Mouse (Mus musculus) intestine, embryonic 14.5 days (tissue): ENCODE results near the gene Tex38. TPM values are rescaled to one million over a fixed set of nuclear protein-coding genes. Genes with fewer than 3 reads are reported as not detected.

ENCODE experiments used
- ATAC-seq: fragments of 200-750 bp; cut with Nextera tagmentation; replicated peaks from 2 replicates; pipeline ENCODE4 v1.8.0; 2017; ENCODE audit warnings: low read depth, moderate number of reproducible peaks, moderate TSS enrichment, moderate library complexity; ENCODE audit not compliant: low FRiP score, low TSS enrichment
- DNase-seq: peaks from one replicate; pipeline ENCODE4 v3.0.0-alpha.2; 2018; ENCODE audit warnings: low spot score
- H3K27ac ChIP-seq: fragments of 300-500 bp; sonication (generic); 2 replicates; pipeline ENCODE4 v1.5.1; 2014; ENCODE audit warnings: low read depth, mild to moderate bottlenecking, control low read depth
- H3K27me3 ChIP-seq: fragments of 300-500 bp; sonication (generic); replicated peaks from 2 replicates; pipeline ENCODE4 v1.6.1; 2014; ENCODE audit warnings: low read length, control low read depth; ENCODE audit not compliant: control insufficient read depth, insufficient read depth
- H3K36me3 ChIP-seq: fragments of 300-500 bp; sonication (generic); 2 replicates; pipeline ENCODE4 v1.6.1; 2014; ENCODE audit warnings: low read length, control low read depth; ENCODE audit not compliant: control insufficient read depth, insufficient read depth
- H3K4me1 ChIP-seq: fragments of 300-500 bp; sonication (generic); replicated peaks from 2 replicates; pipeline ENCODE4 v1.6.1; 2014; ENCODE audit warnings: low read length, control low read depth, mixed read lengths; ENCODE audit not compliant: control insufficient read depth, insufficient read depth
- H3K4me2 ChIP-seq: fragments of 300-500 bp; sonication (generic); 2 replicates; pipeline ENCODE4 v1.6.1; 2014; ENCODE audit warnings: low read length
- H3K4me3 ChIP-seq: fragments of 300-500 bp; sonication (generic); 2 replicates; pipeline ENCODE4 v1.5.1; 2014; ENCODE audit warnings: low read depth, low read length, control low read depth, mixed read lengths
- H3K9ac ChIP-seq: fragments of 300-500 bp; sonication (generic); 2 replicates; pipeline ENCODE4 v1.6.1; 2014; ENCODE audit warnings: mild to moderate bottlenecking, low read length
- H3K9me3 ChIP-seq: fragments of 300-500 bp; sonication (generic); 2 replicates; pipeline ENCODE4 v1.6.1; 2016; ENCODE audit warnings: low read length, control low read depth; ENCODE audit not compliant: control insufficient read depth
- WGBS: fragments of 180-500 bp; shearing (Covaris S2); extraction: QIAGEN DNeasy Blood & Tissue Kit; methylation state at CpG from one replicate; pipeline ENCODE4 v1.1.7; 2014; 5-methylcytosine and 5-hydroxymethylcytosine counted together
- polyA plus RNA-seq: library from polyadenylated mRNA; unstranded; fragments of >200 nt; fragmentation: Nextera tagmentation; extraction: Ambion mirVana; gene quantifications from 2 replicates; pipeline ENCODE4 v1.2.1, GENCODE M21; 2014

Gene Tex38
- 0.39 TPM in 2 replicates for polyA plus RNA-seq

DNA sequence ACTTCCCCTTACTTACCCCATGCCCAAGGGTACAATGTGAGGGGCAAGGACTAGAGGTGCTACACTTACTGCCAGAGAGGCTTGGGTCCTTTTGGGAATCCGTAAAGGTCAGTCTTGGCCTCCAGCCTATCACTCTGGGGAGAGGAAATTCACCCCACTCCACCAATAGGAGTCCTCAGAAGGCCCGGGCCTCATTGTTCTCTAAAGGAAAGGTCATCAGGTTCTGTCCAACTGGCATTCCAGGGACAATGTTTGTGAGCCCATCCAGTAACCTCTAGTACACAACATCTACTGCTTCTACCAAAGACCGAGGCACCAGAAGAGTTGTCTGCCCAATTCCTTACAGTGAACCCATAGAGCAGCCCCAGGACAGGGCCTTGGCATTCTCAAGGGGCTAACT lies at the start of gene Tex38:
Tex38 (minus strand) TSS at position 101 of the 400 bp plus-strand sequence.
- H3K36me3 ChIP-seq: peaks cover 12% of the 10 kb centered on the region; the same call in 1 of the 2 replicates
- 69% methylated on average over 3 of the region's 3 CpGs for WGBS
- ATAC-seq (no peak), DNase-seq (no peak)
- no peak within 1 kb of the TSS for H3K27ac ChIP-seq
- H3K27me3 ChIP-seq: no peaks in the 10 kb centered on the region
- H3K9me3 ChIP-seq: no peaks in the 10 kb centered on the region
- H3K4me3 ChIP-seq: no peak within 1 kb of the TSS
- no peak within 1 kb of the TSS for H3K4me2 ChIP-seq
- no peak within 1 kb of the TSS for H3K9ac ChIP-seq
- peaks cover 6% of the 10 kb centered on the region; the same call in 1 of the 2 replicates for H3K4me1 ChIP-seq

DNA sequence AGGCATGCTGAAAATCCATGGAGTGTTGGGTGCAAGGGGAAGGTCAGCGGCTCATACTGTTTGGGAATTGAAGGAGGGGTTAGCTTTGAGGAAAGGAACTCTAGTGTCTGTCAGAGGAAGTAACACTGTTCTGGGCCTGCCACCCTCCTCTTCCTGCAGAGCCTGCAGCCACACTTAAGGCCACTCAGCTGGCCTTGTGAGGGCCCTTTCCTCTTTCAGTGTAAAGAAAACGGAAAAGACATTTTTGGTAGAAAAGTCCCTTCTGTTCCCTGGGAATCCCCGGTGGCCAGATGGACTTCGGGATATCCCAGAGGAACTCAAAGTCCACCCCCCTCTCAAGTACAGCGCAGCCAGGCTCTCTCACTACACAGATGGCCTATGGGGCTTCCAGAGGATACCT lies 49.7 kb upstream of the Tex38 start:
- no peak overlapping the region for H3K9ac ChIP-seq

DNA sequence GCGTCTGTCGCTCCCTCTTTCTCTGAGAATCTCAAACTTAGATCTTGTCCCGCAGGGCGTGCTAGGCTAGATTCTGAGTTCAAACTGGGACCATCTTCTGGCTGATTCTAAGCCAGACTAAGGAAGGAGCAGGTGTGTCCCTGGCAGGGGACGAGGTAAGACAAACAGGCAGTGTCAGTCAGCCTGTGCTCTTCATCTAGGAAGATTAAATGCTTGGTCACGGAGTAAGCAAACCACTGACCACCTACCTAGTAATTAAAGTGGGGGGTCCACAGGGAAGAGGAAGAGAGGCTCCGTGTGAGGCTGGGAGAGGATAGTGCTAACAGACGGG lies 47.7 kb upstream of the Tex38 start:
- H3K9ac ChIP-seq: peak overlapping the region; percentile 70; the same call in 1 of the 2 replicates
- H3K4me3 ChIP-seq: peak overlapping the region; percentile 83
- H3K27ac ChIP-seq: no peak overlapping the region
- no peaks in the 10 kb centered on the region; the same call in 1 of the 2 replicates for H3K4me1 ChIP-seq
- peaks cover 16% of the 10 kb centered on the region for H3K36me3 ChIP-seq
- peak overlapping the region; percentile 79 for H3K4me2 ChIP-seq
- no peaks in the 10 kb centered on the region for H3K9me3 ChIP-seq
- peak; percentile 33; the same call in 1 of the 2 replicates for ATAC-seq
- no peaks in the 10 kb centered on the region for H3K27me3 ChIP-seq
- DNase-seq: no peak
- WGBS: 3% methylated on average over 8 of the region's 8 CpGs

More for the DNA sequence above, 49.7 kb upstream of the Tex38 start:
- DNase-seq (no peak), ATAC-seq (no peak)
- peaks cover 25% of the 10 kb centered on the region for H3K36me3 ChIP-seq
- H3K27ac ChIP-seq: no peak overlapping the region
- H3K4me1 ChIP-seq: no peaks in the 10 kb centered on the region; the same call in 1 of the 2 replicates
- H3K4me3 ChIP-seq: no peak overlapping the region
- no peak overlapping the region for H3K4me2 ChIP-seq
- WGBS: 81% methylated on average over 5 of the region's 5 CpGs
- H3K9me3 ChIP-seq: no peaks in the 10 kb centered on the region
- no peaks in the 10 kb centered on the region for H3K27me3 ChIP-seq

DNA sequence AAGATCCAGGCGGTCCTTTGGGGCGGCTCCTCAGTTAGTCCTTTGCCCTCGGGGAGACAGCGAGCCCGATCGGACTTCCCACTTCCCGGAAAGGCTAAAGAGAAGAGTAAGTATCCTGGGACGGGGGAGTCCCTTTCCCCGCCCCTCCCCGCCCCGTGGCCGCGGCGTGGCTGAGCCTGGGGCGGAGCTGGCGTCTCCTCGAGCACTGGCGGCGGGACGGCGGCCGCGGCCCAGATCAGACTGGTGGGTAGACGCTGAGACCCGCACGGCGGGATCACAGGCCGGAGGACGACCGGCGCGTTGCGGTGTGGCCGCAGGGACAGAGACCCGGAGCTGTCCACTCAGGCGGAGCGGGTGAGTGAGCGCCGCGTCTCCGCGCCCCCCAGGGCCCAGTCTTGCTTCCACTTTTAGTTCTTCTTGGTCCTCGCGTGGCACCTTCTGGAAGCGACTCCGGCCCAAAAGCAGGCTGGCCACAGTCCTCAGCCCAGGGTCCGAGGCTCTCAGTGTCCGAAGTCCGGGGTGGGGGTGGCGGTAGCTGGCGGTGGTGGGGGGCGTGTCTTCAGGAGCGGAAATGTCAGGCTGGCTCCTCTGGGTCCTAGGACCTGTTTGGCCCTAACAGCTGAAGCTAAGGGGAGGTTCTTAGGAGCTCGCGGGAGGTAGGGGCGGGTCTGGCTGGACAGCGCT lies 47.2 kb upstream of the Tex38 start, which contains the start of gene Mob3c:
Mob3c (plus strand) TSS at position 205 of the 684 bp plus-strand sequence.
- under 1% methylated on average over 57 of the region's 57 CpGs for WGBS

DNA sequence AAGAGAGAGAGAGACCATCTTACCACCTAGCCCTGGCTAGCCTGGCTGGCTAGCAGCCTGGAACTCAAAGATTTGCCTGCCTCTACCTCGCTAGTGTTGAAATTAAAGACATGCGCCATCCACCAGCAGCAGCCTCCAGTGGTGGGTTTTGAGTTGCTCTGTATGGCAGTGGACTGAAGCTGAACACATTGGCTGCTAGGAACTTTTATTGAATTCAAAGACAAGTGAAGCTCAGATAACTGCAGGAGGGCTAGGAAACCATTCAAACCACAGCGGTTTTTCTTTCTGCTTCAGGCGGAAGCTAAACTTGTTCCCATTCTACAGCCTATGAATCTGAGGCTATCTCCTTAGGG lies 46.7 kb upstream of the Tex38 start:
- Histone ChIP-seq H3K9ac (peak overlapping the region; percentile 70), H3K36me3 (peaks cover 11% of the 10 kb centered on the region), H3K4me1 (no peaks in the 10 kb centered on the region; the same call in 1 of the 2 replicates), H3K27ac (0 out of 2 replicates have a peak overlapping the region, but pooled peaks have one; percentile 76), H3K4me2 (peak overlapping the region; percentile 79), H3K27me3 (no peaks in the 10 kb centered on the region), H3K9me3 (no peaks in the 10 kb centered on the region), H3K4me3 (peak overlapping the region; percentile 83)
- DNase-seq: no peak
- ATAC-seq: 0 out of 2 replicates have a peak, but pooled peaks have one; percentile 5
- WGBS: 2% methylated on average over 4 of the region's 4 CpGs

More for the DNA sequence above, 47.2 kb upstream of the Tex38 start, which contains the start of gene Mob3c:
- peak; percentile 95 for ATAC-seq
- peak within 1 kb of the TSS; percentile 70 for H3K9ac ChIP-seq
- H3K27me3 ChIP-seq: no peaks in the 10 kb centered on the region
- peaks cover 15% of the 10 kb centered on the region for H3K36me3 ChIP-seq
- H3K9me3 ChIP-seq: no peaks in the 10 kb centered on the region
- no peaks in the 10 kb centered on the region; the same call in 1 of the 2 replicates for H3K4me1 ChIP-seq
- H3K4me2 ChIP-seq: peak within 1 kb of the TSS; percentile 79
- peak within 1 kb of the TSS; percentile 76 for H3K27ac ChIP-seq
- peak; percentile 86 for DNase-seq
- peak within 1 kb of the TSS; percentile 83 for H3K4me3 ChIP-seq

DNA sequence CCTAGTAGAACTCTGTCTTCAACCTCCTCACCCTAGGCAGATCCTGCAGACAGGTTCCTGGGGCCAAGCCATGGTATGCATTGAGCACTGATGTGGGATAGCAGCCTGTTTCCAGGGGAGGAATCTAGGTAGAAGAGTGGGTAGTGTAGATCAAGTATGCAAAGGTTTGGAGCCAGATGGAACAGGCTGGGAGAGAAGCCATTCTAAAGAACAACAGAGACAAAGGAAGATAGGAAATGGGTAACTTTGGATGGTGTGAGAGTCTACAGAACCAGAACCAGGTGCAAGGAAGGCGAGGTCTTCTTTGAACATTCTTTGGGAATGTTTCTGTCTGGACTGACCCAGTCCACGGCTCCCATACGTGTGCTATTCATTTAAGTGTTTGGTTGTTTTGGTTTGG lies 46.2 kb upstream of the Tex38 start:
- Histone ChIP-seq H3K4me2 (peak overlapping the region; percentile 79; the same call in 1 of the 2 replicates), H3K4me3 (no peak overlapping the region), H3K27ac (no peak overlapping the region), H3K9ac (no peak overlapping the region), H3K4me1 (no peaks in the 10 kb centered on the region; the same call in 1 of the 2 replicates), H3K36me3 (peaks cover 9% of the 10 kb centered on the region), H3K27me3 (no peaks in the 10 kb centered on the region), H3K9me3 (no peaks in the 10 kb centered on the region)
- 54% methylated on average over 3 of the region's 3 CpGs for WGBS
- DNase-seq (no peak), ATAC-seq (no peak)

DNA sequence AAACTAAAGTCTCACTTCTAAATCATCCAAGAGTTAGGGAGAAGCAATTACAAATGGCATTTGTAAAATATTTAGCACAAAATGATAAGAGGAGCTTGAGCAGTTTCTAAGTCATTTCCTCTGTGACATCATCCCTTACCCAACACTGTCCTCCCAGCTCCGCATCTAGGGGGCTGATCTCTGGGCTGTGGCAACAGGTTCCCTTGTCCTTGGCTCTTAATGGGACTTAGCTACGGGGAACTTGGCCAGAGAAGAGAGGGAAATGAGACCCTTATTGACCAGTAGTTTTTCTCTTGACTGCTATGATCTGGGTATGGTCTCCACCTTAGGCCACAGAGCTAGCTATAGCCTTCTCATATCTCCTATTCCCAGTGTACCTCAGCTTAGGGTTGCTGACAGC lies 44.5 kb upstream of the Tex38 start:
- 74% methylated on average over 2 of the region's 2 CpGs for WGBS
- no peaks in the 10 kb centered on the region for H3K36me3 ChIP-seq
- no peak for DNase-seq
- H3K4me3 ChIP-seq: no peak overlapping the region
- H3K4me2 ChIP-seq: no peak overlapping the region
- no peaks in the 10 kb centered on the region for H3K27me3 ChIP-seq
- no peaks in the 10 kb centered on the region; the same call in 1 of the 2 replicates for H3K4me1 ChIP-seq
- no peak overlapping the region for H3K27ac ChIP-seq
- no peak overlapping the region for H3K9ac ChIP-seq
- ATAC-seq: no peak
- H3K9me3 ChIP-seq: no peaks in the 10 kb centered on the region

DNA sequence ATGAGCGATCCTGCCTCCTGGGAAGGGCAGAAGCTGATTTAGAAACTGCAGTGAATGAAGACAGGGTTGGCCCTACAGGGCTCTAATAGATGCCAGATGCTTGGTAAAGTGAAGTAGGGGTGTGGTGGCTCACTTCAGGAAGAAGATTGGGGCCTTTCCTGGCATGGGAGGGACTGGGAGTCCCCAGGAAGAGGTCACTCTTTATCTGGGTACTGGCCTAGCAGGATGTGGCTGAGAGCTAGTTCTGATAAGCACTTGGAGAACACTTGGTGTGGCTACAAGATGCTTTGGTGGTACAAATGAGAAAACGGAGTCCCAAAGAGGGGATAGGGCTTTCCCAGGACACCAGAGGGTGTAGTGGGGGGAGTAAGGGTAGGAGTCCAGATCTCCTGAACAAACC lies 43.4 kb upstream of the Tex38 start:
- no peak for DNase-seq
- Histone ChIP-seq H3K9me3 (no peaks in the 10 kb centered on the region), H3K27ac (no peak overlapping the region), H3K36me3 (no peaks in the 10 kb centered on the region), H3K4me1 (no peaks in the 10 kb centered on the region; the same call in 1 of the 2 replicates), H3K4me2 (no peak overlapping the region), H3K27me3 (no peaks in the 10 kb centered on the region), H3K9ac (no peak overlapping the region), H3K4me3 (no peak overlapping the region)
- ATAC-seq: no peak
- 87% methylated on average over 2 of the region's 2 CpGs for WGBS

DNA sequence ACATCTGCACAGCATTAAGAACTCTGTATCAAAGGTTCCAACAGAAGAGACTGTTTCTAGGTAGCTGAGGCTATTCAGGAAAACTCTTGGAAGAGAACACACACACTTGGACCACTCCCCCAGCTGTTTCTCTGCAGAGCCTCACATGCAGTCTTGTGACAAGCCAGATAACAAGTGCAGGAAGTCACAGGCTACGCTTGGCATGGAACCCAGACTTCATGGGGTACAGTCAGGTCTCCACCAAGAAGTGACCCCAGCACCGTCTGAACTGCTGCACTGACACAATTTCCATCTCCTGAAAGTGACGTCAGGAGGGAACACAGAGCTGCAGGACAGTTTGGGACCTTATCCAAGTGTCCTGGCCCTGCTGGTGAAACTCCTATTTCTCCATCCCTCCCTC lies 41.1 kb upstream of the Tex38 start:
- Histone ChIP-seq H3K4me2 (no peak overlapping the region), H3K9me3 (no peaks in the 10 kb centered on the region), H3K36me3 (no peaks in the 10 kb centered on the region), H3K4me3 (no peak overlapping the region), H3K27me3 (no peaks in the 10 kb centered on the region), H3K4me1 (no peaks in the 10 kb centered on the region), H3K27ac (no peak overlapping the region), H3K9ac (no peak overlapping the region)
- ATAC-seq (no peak), DNase-seq (no peak)
- WGBS: 71% methylated on average over 3 of the region's 3 CpGs
